Mouse (Mus musculus) natural killer cell, adult 2 months (primary cell): ENCODE data around the gene Mef2c.

Experiments
- DNase-seq, 2 experiments: peaks; one replicate each; pipeline ENCODE4 v3.0.0; 2022; ENCODE audit warnings: low spot score in 2 of 2

Gene Mef2c

GRCm38 (mm10) chr13:83572469-83572868 is 68.6 kb downstream of the Mef2c start:
- DNase-seq, result no peak

- no peak for DNase-seq
Measured at GRCm38 (mm10) chr13:83573327-83573726, 69.5 kb downstream of the Mef2c start.

- DNase-seq, result no peak
Measured at GRCm38 (mm10) chr13:83573855-83574583, 70.2 kb downstream of the Mef2c start.

- DNase-seq, result no peak
Measured at GRCm38 (mm10) chr13:83574866-83575265, 71.0 kb downstream of the Mef2c start.

GRCm38 (mm10) chr13:83579410-83579809 is 75.6 kb downstream of the Mef2c start:
- DNase-seq, result no peak

- DNase-seq, result no peak
Measured at GRCm38 (mm10) chr13:83580856-83581255, 77.0 kb downstream of the Mef2c start.

DNA sequence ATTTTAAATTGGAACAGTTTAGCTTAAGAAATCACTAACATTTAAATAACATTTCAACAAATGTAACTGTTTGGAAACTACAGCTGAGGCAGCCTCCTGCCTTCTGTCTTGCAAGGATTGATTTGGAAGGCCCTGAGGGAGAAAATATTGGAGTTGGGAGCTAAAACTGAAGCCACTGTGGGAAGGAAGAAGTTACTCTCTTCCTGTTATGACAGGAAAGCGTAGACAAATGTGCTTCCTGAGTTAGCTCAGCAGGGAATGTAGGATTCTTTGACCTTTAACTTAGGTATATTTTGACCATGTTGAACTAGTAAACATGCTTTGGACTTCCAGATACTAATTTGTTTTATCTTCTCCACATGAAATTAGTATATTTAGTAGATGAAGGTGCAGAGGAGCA is 78.7 kb downstream of the Mef2c start:
- DNase-seq, result no peak

DNA sequence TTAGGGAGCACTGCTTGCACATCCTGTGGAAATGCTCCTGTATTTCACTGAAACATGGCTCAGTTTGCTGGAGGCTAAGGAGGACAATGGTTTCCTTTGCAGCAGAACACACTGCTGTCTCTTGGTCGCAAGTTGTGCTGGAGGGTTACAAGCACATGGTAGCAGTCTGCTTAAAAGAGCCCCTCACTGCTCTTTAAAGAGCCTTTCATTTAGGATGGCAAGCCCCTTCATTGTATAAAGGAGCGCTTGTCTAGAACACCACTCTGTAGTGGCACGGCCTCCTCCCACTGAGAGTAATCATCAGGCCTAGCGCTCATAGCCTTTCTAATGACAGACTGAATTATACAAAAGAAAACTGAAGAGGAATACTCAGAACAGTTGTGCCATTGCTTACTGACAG is 80.0 kb downstream of the Mef2c start:
- DNase-seq, result no peak

DNA sequence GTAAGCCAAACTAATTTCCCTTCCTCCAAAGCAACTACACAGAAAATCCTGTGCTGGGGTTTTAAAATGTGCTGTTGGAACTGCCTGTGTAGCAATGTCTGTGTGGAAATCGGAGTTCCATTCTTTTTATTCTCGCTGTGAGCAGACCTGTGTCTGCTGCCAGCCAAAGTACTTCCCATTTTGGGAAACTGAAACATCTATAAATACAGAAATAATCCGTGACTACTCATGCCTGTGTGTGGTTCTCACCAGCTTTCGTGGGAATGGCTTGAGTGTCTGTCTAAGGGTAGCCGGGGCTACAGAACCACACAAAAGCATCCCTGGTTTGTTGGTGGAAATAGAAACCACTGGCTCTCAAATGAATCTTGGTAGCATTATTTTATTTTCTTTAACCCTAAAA is 81.5 kb downstream of the Mef2c start:
- no peak for DNase-seq

GRCm38 (mm10) chr13:83588186-83588585 is 84.4 kb downstream of the Mef2c start:
- DNase-seq, result no peak

- DNase-seq, result no peak
Measured at GRCm38 (mm10) chr13:83590886-83591285, 87.1 kb downstream of the Mef2c start.

GRCm38 (mm10) chr13:83595429-83595828 is 91.6 kb downstream of the Mef2c start:
- DNase-seq, result no peak

- peak in 1 of 2 experiments; percentile 34 for DNase-seq
Measured at GRCm38 (mm10) chr13:83596989-83597738, 93.3 kb downstream of the Mef2c start.

- DNase-seq, result no peak
Measured at GRCm38 (mm10) chr13:83597739-83598210, 93.9 kb downstream of the Mef2c start.

DNA sequence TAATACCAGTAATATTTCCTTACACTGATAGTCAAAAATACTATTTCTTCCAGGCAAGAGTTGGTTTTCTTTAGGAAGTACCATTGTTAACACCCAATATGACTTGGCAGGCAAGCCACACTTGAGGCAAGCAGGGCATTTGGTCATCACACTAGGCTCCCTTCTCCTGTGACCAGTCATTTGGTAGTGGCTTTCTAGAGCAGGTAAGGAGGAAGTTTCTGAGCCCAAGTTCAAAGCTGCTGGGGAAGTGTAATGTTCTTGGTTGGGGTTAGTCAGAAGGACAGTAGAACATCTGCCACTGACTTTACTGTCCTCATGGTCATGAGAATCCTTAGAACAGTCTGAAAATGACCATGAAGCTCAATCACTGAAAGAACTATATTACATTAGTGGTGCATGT is 96.5 kb downstream of the Mef2c start:
- DNase-seq, result no peak

GRCm38 (mm10) chr13:83601741-83602140 is 97.9 kb downstream of the Mef2c start:
- no peak for DNase-seq

DNA sequence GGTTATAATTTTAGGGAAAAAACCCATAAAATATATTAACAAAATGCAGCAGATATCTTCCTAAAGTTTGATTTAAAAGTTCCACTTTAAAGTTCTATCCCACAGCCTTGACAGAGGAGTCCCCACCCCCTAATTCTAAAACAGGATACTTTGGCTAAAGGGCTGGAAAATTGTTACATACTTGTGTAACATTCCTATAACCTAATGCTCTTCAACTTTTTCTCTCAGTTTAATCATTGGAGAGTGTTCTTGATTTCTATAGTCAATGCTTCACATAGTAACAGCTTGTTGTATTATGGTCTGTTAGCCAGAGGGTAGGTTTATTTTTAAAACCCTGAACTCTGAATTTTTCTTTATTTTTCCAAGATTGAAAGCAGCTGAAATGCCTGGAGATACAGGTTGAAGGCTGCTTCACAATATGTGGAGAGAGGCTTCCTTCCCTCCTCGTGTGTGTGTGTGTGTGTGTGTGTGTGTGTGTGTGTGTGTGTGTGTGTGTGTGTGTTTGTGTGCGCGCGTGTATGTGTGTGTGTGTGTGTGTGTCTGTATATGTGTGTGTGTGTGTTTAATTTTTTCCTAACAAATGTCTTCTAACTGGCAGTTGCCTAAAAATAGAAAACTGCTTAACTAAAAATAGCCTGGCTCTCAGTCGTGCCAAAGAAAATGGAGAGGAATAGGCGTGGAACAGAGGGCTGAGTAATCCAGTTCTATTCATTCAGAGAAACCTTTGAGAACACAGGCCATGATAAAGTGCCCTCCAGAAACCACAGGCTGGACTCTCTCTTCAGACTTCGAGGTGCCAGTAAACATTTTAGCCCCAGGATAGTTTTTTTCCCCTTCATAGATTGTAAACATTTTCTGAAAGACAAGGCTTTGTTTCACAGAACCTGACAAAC is 99.8 kb downstream of the Mef2c start:
- no peak for DNase-seq

DNA sequence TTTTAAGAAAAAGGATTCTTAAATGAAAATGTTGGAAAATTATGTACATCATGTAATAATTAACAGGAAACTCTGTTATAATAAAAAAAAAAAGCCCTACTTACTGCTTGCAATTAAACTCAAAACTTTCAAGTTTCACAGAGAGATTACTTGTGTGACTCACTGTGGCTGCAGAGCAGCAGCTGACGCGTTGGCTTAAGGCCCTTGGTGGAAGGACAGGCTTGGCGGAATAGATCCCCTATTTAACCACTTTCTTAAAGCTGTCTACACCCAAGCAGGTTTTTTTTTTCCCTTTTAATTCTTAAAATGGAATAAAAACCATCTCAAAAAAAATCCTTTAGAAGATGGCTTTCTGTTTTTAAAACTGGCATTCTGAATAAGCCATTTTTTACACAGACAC is 100.5 kb downstream of the Mef2c start:
- DNase-seq, result peak; percentile 13 to 20

- DNase-seq, result peak in 1 of 2 experiments; percentile 26
Measured at GRCm38 (mm10) chr13:83604785-83605184, 101.0 kb downstream of the Mef2c start.

GRCm38 (mm10) chr13:83607883-83608581 is 104.2 kb downstream of the Mef2c start:
- DNase-seq, result no peak

DNA sequence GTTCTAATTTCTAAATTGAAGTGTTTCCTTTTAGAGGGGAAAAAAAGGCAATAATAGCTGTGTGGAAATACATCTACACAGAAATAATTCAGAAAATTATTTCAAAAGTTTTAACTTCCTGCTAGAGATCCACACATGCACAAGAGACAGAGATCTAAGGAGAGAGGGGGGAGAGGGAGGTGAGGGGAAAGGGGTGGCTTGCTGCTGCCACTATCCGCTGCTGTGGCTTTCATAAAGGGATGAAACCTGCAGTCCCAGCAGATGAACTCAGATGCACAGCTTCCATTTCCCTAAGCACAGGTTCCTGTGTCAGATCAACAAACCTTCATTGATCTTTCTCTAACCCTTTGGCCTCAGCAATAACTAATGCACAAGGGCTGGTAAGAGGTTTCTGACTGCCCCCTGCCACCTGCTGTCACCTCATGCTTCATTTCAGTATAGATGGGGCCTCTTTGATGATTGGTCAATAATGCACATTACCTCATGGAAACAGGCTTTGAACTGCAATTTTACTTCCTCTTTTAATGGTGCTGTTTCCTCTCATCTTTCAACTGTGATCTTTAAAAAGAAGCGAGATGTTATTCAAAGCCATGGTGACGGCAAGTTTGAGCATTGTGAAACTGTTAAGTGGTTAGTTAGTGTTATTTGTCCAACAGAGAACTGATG is 105.2 kb downstream of the Mef2c start:
- DNase-seq, result peak; percentile 44 to 75
